Mouse (Mus musculus): ENCODE measurements around the gene Gm21762. TPM values are rescaled to one million over a fixed set of nuclear protein-coding genes. Genes with fewer than 3 reads are reported as not detected.
"Not testable (repeated sequence)": the region's sequence is repeated elsewhere in the genome, so short reads cannot be mapped to it uniquely, and the experiment has no call there.

Gm21762 gene
- not detected in 2 replicates for polyA plus RNA-seq (2015; fragmentation: Nextera tagmentation; extraction: Ambion mirVana)

DNA sequence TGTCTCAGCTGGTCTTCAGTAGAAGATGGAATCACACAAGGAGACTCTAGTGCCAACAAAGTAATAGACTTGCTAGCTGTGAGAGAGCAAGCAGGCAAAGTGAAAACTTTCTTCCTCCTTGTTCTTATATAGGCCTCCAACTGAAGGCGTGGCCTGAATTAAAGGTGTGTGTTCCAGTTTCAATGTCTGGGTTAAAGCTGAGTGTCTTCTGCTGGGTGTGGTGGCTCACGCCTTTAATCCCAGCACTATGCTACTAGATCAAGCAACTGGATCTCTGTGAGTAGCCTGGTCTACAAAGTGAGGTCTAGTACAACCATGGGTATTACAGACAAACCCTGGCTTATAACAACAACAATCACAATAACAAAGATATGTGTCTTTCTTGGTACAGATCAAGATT is at the start of gene Gm21762:
Gm21762 (minus strand) TSS at position 101 of the 400 bp plus-strand sequence.
- not testable (repeated sequence) for H3K4me2 ChIP-seq; H3K9me3 ChIP-seq; H3K27me3 ChIP-seq (replicated peaks); H3K36me3 ChIP-seq (replicated peaks); H3K27ac ChIP-seq; H3K4me1 ChIP-seq; H3K9ac ChIP-seq; H3K4me3 ChIP-seq; ATAC-seq (replicated peaks)
- no CpG with 5 or more reads among the region's 2 CpGs for WGBS

DNA sequence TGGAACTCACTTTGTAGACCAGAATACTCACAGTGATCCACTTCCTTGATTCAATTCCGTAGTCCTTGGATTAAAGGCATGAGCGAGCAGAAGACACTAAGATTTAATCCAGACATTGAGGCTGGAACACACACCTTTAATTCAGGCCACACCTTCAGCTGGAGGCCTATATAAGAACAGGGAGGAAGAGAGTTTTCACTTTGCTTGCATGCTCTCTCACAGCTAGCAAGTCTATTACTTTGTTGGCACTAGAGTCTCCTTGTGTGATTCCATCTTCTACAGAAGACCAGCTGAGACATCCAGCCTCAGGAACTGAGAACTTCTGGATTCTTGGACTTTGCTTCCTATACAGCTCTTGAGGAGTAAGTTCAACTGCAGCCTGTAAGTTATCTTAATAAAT is 47.1 kb upstream of the Gm21762 start, which contains the start of gene AF067061:
AF067061 (plus strand) TSS at position 245 of the 400 bp plus-strand sequence.
- H3K36me3 ChIP-seq (replicated peaks); H3K27me3 ChIP-seq (replicated peaks); H3K4me3 ChIP-seq; H3K9ac ChIP-seq; H3K9me3 ChIP-seq; H3K4me1 ChIP-seq; H3K27ac ChIP-seq; ATAC-seq (replicated peaks); H3K4me2 ChIP-seq: not testable (repeated sequence)
- WGBS = 80% methylated on average over 2 of the region's 2 CpGs

DNA sequence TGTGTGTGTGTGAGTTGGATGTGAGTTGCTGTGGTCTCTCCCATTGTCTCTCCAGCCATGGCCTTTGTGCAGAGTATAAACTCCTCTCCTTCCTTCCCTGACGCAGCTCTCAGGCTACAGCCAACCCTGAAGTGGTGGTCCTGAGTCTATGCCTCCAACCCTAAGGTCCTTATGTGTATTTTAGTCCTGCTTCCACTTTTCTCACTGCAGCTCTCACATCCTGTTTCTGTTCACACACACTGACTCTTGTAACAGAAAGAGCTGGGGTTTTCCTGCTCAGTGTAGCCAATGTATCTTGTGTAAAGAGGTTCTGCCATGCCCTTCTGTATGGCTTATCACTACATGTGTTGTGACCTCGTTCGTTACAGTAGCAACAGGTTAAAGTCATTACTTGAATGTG is 44.0 kb upstream of the Gm21762 start:
- 73% methylated on average over 3 of the region's 3 CpGs for WGBS
- not testable (repeated sequence) for H3K4me2 ChIP-seq; H3K4me3 ChIP-seq; H3K9ac ChIP-seq; ATAC-seq (replicated peaks); H3K9me3 ChIP-seq; H3K27ac ChIP-seq; H3K27me3 ChIP-seq (replicated peaks); H3K4me1 ChIP-seq; H3K36me3 ChIP-seq (replicated peaks)

DNA sequence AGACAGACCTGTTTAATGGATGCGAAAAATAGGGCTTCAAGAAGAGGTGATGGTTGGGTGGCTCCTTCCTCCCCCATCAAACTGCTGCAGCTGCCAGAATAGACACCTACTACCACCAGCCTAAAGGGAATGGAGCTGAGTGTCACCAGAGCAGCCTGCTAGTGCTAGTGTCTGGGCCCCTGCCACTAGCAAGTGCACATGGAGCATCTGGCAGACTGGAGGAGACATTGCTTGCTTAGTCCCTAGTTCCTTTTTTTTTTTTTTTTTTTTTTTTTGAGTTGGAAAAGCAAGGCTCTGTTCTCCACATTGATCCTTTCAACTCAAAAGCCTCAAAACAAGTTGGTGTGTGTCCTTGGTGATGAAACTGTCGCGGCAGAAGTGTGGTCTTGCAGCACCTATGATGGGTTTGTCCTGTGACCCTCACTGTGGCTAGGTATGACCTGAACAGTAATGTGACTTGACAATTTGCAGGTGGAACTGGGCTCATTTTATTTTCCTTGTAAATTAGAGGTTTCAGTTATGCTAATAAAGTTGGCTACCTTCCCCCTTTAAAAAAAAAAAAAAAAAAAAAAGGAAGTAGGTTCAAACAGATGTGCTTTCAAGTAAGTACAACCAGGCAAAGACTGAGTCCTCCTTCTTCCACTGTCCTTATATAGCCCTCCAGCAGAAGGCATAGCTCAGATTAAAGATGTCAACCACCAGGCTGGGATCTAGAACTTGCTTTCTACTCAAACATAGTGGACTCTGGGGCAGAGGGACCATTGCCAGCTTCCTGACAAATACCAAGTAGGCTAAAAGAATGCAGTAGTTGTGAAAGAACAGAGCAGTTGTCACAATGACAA is 43.3 kb upstream of the Gm21762 start:
- H3K36me3 ChIP-seq (replicated peaks); ATAC-seq (replicated peaks); H3K9me3 ChIP-seq; H3K27ac ChIP-seq; H3K4me2 ChIP-seq; H3K27me3 ChIP-seq (replicated peaks); H3K4me1 ChIP-seq; H3K9ac ChIP-seq; H3K4me3 ChIP-seq: not testable (repeated sequence)
- WGBS = 91% methylated on average over 3 of the region's 3 CpGs

DNA sequence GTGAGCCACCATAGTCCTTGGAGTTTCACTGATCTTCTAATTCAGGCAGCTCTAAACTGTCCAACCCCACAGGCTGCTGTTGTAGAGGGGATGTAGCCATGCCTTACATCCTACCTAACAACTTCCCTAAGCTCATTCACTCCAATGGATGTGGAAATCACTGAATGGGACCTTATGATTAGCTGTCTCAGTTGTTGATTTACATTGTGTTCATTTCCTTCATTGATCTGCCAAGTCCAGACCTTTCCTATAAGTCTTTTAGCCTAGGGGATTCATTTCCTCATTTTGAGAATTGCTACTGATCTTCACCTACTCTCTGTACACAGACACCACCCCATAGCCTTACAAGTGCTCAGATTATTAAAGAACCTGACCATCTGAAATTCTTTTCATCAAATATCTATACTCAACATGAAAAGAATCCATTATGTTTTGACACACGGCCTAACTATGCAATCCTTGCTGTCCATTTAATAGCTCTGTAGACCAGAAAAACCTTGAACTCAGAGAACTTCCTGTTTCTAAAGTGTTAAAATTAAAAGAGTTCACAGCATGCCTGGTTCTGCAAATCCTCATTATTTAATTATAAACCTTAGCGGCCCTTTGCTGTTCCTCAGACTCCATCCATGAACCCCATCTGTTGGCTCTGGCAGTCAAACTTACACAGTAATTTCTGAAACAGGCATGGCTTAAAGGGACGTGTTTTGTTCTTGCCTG is 35.6 kb upstream of the Gm21762 start:
- not testable (repeated sequence) for H3K36me3 ChIP-seq (replicated peaks); H3K4me2 ChIP-seq; H3K9ac ChIP-seq; H3K4me1 ChIP-seq; ATAC-seq (replicated peaks); H3K27me3 ChIP-seq (replicated peaks); H3K27ac ChIP-seq; H3K9me3 ChIP-seq; H3K4me3 ChIP-seq
- 84% methylated on average over 2 of the region's 3 CpGs for WGBS

DNA sequence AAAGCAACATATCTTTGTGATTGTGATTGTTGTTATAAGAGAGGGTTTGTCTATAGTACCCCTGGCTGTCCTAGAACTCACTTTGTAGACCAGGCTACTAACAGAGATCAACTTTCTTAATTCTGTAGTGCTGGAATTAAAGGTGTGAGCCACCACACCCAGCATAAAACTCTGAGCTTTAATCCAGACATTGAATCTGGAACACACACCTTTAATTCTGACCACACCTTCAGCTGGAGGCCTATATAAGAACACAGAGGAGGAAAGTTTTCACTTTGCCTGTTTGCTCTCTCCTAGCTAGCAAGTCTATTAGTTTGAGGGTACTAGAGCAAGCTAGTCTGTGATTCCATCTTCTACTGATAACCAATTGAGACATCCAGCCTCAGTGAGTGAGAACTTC is 23.1 kb upstream of the Gm21762 start, which contains the start of gene Gm21731:
Gm21731 (plus strand) TSS at position 301 of the 400 bp plus-strand sequence.
- H3K27ac ChIP-seq; H3K36me3 ChIP-seq (replicated peaks); H3K9ac ChIP-seq; H3K27me3 ChIP-seq (replicated peaks); H3K4me2 ChIP-seq; H3K9me3 ChIP-seq; ATAC-seq (replicated peaks); H3K4me1 ChIP-seq; H3K4me3 ChIP-seq: not testable (repeated sequence)

DNA sequence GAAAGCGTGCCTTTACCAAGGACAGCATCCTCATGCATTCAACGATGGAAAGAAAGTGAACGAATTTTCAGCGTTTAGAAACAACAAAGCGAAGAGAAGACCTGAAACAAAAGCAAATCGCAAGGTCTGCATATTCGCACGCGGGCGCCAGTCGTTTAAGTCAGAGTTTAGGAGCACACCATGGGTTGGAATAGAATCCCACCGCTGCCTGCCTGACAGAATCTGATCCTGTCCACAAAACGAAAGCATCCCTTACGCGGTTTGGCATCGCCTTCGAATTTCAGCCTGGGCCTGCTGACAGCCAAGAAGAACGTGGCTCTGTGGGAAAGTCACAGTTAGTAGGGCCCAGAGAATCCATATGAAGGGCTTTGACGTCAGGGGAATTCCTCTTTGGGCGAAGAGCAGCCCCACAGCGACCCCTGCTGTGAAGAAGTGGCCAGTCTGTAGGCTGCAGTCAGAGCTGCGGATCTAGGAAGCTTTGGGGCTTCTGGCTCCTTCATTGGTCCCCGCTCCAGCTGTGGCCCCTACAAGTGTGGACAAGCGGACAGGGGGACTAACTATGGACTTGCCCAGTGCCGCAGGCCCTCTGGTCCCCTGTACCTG is 16.8 kb upstream of the Gm21762 start:
- not testable (repeated sequence) for H3K4me2 ChIP-seq; H3K27me3 ChIP-seq (replicated peaks); H3K9ac ChIP-seq; H3K4me3 ChIP-seq; ATAC-seq (replicated peaks); H3K4me1 ChIP-seq; H3K27ac ChIP-seq; H3K9me3 ChIP-seq; H3K36me3 ChIP-seq (replicated peaks)
- WGBS = 77% methylated on average over 13 of the region's 25 CpGs

DNA sequence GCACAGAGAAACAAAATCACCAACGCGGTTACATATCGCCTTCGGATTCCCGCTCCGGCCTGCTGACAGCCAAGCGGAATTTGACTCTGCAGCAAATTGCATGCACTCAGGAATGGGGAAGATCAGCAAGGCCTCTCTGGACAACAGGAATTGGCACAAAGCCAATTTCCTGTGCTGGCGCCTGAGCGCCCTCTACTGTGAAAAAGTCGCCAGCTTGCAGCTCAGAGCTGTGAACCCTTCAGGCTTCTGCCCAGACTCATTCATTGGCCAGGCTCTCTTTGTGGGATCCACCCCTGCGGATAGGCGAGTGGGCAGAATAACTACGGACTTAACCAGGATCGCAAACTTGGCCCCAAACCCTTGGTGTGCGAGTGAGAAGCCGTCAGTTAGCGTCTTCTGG is 16.1 kb upstream of the Gm21762 start:
- H3K27me3 ChIP-seq (replicated peaks); H3K36me3 ChIP-seq (replicated peaks); H3K4me2 ChIP-seq; H3K4me3 ChIP-seq; H3K9me3 ChIP-seq; ATAC-seq (replicated peaks); H3K27ac ChIP-seq; H3K4me1 ChIP-seq; H3K9ac ChIP-seq: not testable (repeated sequence)
- 94% methylated on average over 17 of the region's 17 CpGs for WGBS

DNA sequence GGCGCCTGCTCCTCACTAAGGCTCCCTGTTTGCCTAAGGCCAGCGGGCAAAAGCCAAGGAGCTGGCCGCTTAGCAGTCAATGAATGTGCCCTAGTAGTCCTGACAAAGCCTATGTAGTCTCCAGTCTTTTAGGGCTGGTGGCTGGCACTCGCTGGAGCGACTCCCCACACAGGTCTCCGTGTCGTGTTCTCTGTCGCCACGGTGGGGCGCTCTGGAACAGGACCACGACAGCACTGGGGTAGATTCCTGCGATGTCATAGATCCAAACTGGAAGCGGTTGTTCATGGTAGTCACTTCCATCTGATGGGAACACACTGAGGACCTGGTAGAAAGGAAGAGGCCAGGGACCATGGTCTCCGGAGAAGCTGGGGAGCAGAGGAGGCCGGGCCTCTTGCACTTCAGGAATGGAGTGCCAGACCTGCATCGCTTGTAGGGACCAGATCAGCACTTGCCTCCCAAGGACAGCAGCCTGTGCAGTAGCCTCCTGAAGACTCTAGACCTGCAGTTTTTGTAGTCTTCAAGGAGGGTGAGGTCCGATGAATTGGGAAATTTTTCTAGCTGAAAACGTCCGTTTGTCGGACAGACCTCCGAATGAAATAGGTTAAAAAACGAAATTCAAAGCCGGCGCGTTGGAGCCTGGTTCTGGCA is 7.4 kb upstream of the Gm21762 start:
- not testable (repeated sequence) for H3K9me3 ChIP-seq; H3K27ac ChIP-seq; H3K36me3 ChIP-seq (replicated peaks); H3K9ac ChIP-seq; H3K4me2 ChIP-seq; H3K4me1 ChIP-seq; H3K27me3 ChIP-seq (replicated peaks); H3K4me3 ChIP-seq; ATAC-seq (replicated peaks)
- WGBS = 97% methylated on average over 16 of the region's 25 CpGs

DNA sequence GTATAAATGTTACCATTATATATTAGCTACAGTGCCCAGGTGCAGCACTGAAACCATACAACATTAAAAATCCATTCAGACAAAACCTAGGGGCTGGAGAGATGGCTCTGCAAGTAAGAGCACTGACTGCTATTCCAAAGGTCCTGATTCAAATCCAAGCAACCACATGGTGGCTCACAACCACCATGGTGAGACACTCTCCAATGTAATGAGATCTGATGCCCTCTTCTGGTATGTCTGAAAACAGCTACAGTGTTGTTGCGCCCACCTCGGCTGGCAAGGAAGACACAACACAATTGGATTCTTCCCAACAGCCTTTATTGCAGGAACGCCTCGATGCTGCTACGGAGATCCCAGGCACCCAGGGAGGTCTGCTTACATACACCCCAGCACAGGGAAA is 5.2 kb upstream of the Gm21762 start:
- H3K27ac ChIP-seq; H3K4me2 ChIP-seq; H3K4me3 ChIP-seq; H3K27me3 ChIP-seq (replicated peaks); H3K36me3 ChIP-seq (replicated peaks); H3K4me1 ChIP-seq; H3K9me3 ChIP-seq; H3K9ac ChIP-seq; ATAC-seq (replicated peaks): not testable (repeated sequence)
- whole genome bisulfite sequencing = 83% methylated on average over 5 of the region's 5 CpGs

DNA sequence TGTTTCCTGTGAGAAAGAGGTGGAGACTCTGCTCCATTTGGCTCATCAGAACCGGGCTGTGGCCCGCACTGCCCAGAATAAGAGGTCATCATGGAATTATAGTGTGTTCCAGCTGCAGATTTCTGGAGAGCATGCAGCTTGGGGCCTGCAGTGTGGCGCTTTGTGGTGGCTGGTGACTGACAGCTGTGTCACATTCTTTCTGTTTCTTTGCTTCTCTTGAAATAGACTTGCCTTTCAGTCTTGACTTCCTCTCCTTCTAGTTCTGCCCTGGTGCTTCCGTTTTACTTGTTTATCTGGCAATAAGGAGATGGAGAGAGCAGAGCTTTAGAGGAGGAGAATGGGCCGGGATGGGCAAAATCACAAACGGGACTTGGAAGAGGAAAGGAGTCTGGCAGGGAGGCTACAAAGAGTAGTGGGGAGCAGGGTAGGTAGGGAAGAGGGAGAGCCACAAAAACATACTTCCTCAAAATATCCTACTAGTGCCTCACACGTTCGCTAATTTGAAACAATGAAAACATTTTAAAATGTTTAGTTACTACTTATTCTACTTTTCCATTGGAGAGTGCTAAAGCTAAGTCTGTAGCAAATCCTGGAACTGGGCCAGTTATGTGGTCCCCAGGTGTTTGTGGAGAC is 19.4 kb downstream of the Gm21762 start:
- H3K27ac ChIP-seq; H3K36me3 ChIP-seq (replicated peaks): not testable (repeated sequence)
- 87% methylated on average over 7 of the region's 8 CpGs for WGBS

DNA sequence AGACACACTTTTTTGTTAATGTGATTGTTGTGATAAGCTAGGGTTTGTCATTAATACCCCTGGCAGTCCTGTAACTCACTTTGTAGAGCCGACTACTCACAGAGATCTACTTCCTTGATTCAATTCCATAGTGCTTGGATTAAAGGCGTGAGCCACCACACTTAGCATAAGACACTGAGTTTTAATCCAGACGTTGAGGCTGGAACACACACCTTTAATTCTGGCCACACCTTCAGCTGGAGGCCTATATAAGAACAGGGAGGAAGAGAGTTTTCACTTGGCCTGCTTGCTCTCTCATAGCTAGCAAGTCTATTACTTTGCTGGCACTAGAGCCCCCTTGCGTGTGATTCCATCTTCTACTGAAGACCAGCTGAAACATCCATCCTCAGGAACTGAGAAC is 43.6 kb downstream of the Gm21762 start, which contains the start of gene Gm21818:
Gm21818 (plus strand) TSS at position 301 of the 400 bp plus-strand sequence.
- H3K27me3 ChIP-seq (replicated peaks); H3K4me3 ChIP-seq; H3K4me1 ChIP-seq; ATAC-seq (replicated peaks); H3K9ac ChIP-seq; H3K9me3 ChIP-seq; H3K36me3 ChIP-seq (replicated peaks); H3K27ac ChIP-seq; H3K4me2 ChIP-seq: not testable (repeated sequence)
- WGBS = 67% methylated on average over 4 of the region's 4 CpGs

More for the DNA sequence above, 19.4 kb downstream of the Gm21762 start:
- not testable (repeated sequence) for H3K9me3 ChIP-seq; H3K9ac ChIP-seq; ATAC-seq (replicated peaks); H3K4me2 ChIP-seq; H3K4me3 ChIP-seq; H3K27me3 ChIP-seq (replicated peaks); H3K4me1 ChIP-seq

Measured in midbrain, embryonic 15.5 days (tissue).